Mouse (Mus musculus) hindbrain, postnatal 0 days (tissue): ENCODE results near the gene Anapc15. TPM values are rescaled to one million over a fixed set of nuclear protein-coding genes. Genes with fewer than 3 reads are reported as not detected.

Experiments used
- ATAC-seq: fragments of 200-750 bp; cut with Nextera tagmentation; 2 replicates; pipeline ENCODE4 v1.8.0; 2017; ENCODE audit warnings: mild to moderate bottlenecking, moderate TSS enrichment, moderate library complexity
- DNase-seq: peaks from one replicate; pipeline ENCODE4 v3.0.0-alpha.2; 2015; ENCODE audit warnings: low spot score
- H3K27ac ChIP-seq: fragments of 300-500 bp; sonication (generic); 2 replicates; pipeline ENCODE4 v1.5.1; 2014; ENCODE audit warnings: mild to moderate bottlenecking
- H3K27me3 ChIP-seq: fragments of 300-500 bp; sonication (generic); 2 replicates; pipeline ENCODE4 v1.6.1; 2014; ENCODE audit warnings: low read length, mixed read lengths; ENCODE audit not compliant: insufficient read depth
- H3K36me3 ChIP-seq: fragments of 300-500 bp; sonication (generic); 2 replicates; pipeline ENCODE4 v1.6.1; 2014; ENCODE audit warnings: low read length, mixed read lengths; ENCODE audit not compliant: insufficient read depth
- H3K4me1 ChIP-seq: fragments of 300-500 bp; sonication (generic); 2 replicates; pipeline ENCODE4 v1.6.1; 2014; ENCODE audit warnings: antibody characterized with exemption, low read length, mixed read lengths; ENCODE audit not compliant: insufficient read depth
- H3K4me2 ChIP-seq: fragments of 300-500 bp; sonication (generic); 2 replicates; pipeline ENCODE4 v1.6.1; 2014; ENCODE audit warnings: low read depth, mild to moderate bottlenecking, low read length, moderate library complexity, mixed read lengths
- H3K4me3 ChIP-seq: fragments of 300-500 bp; sonication (generic); 2 replicates; pipeline ENCODE4 v1.5.1; 2014; ENCODE audit warnings: low read length
- H3K9ac ChIP-seq: fragments of 300-500 bp; sonication (generic); replicated peaks from 2 replicates; pipeline ENCODE4 v1.6.1; 2014; ENCODE audit warnings: mild to moderate bottlenecking, low read length, moderate library complexity, mixed read lengths
- H3K9me3 ChIP-seq: fragments of 300-500 bp; sonication (generic); 2 replicates; pipeline ENCODE4 v1.6.1; 2016; ENCODE audit warnings: low read length, mixed read lengths
- CTCF ChIP-seq: IDR thresholded peaks from 2 replicates; pipeline ENCODE4 v1.5.1; 2016; ENCODE audit warnings: antibody characterized with exemption, control low read depth, low read depth
- WGBS: fragments of 180-500 bp; shearing (Covaris S2); extraction: QIAGEN DNeasy Blood & Tissue Kit; methylation state at CpG from one replicate; pipeline ENCODE4 v1.1.7; 2014; 5-methylcytosine and 5-hydroxymethylcytosine counted together
- polyA plus RNA-seq: library from polyadenylated mRNA; unstranded; fragments of >200 nt; fragmentation: Nextera tagmentation; extraction: Ambion mirVana; gene quantifications from 2 replicates; pipeline ENCODE4 v1.2.1, GENCODE M21; 2015
- total RNA-seq: library from RNA; depleted of rRNA; stranded (reverse); fragments of >200 nt; gene quantifications from 2 replicates; pipeline ENCODE4 v1.2.3, GENCODE M21; 2014

Anapc15 gene
- total and polyA plus RNA-seq, 2 experiments from 2014 or later, result 49.3 to 67.3 TPM

DNA sequence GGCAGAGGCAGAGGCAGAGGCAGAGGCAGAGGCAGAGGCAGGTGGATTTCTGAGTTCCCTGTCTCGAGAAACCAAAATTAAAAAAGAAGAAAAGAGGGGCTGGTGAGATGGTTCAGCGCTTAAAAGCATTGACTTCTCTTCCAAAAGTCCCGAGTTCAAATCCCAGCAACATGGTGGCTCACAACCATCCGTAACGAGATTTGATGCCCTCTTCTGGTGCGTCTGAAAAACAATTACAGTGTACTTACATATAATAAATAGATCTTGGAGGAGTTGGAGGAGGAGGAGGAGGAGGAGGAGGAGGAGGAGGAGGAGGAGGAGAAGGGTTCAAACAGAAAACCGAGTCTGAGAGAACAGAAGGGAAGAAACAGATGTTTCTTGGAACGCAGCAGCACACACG, 32.2 kb downstream of the Anapc15 start:
- H3K9ac ChIP-seq, result peak overlapping the region; percentile 57
- H3K27ac ChIP-seq, result peak overlapping the region; percentile 92
- ATAC-seq (no peak; the same call in 1 of the 2 replicates), DNase-seq (no peak)
- no peaks in the 10 kb centered on the region for H3K36me3 ChIP-seq
- no peaks in the 10 kb centered on the region for H3K4me1 ChIP-seq
- H3K27me3 ChIP-seq, result no peaks in the 10 kb centered on the region
- H3K4me2 ChIP-seq, result peak overlapping the region; percentile 39
- no peaks in the 10 kb centered on the region for H3K9me3 ChIP-seq
- 32% methylated on average over 9 of the region's 9 CpGs for WGBS
- peak overlapping the region; percentile 56 for H3K4me3 ChIP-seq
- peak; percentile 47; the same call in 1 of the 2 replicates for TF ChIP-seq CTCF

DNA sequence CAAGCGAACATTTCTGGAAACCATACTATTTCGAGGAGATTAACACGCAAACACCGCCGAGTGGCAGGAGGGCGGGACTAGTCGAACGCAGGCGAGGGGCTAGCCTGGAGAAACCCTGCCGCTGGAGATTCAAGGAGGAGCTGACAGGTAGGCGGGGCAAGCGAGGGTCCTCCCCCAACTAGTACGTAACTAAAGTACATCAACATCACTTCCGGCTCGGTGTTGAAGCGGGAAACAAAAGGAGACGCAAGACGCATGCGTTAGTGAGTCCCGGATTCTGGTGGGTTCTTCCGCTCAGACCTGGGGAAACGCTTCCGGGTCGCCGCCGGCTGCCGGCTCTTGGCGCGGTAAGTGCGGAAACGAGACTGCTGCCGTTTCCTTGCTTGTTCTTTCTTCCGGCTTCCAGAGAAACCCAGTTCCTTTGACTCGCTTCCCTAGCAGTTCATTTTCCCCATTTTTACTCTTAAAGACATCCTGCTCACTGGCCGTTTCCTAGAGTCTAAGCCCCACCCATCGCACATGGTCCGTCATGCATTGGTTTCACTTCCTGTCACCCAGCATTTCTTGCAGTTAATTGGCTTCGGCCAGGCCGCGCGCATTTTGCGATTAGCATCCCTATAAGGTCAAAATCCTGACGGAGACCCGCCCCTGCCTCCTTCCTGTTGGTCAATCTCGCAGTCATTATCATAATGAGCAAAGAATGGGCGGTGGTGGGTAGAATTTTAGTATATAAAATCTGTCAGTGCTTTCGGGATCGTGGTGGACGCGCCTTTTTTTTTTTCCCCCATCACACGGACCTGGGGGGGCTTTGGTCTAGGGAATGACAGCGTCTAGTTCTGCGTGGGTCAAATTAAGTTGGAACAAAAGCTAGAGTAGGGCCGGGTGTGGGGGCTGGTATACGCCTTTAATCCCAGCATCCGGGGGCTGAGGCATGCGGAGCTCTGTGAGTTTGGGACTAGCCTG, 32.9 kb downstream of the Anapc15 start:
- Histone ChIP-seq H3K4me3 (peak overlapping the region; percentile 56), H3K9me3 (no peaks in the 10 kb centered on the region), H3K4me2 (peak overlapping the region; percentile 61), H3K4me1 (no peaks in the 10 kb centered on the region), H3K36me3 (no peaks in the 10 kb centered on the region), H3K27me3 (no peaks in the 10 kb centered on the region), H3K27ac (peak overlapping the region; percentile 92), H3K9ac (peak overlapping the region; percentile 57)
- under 1% methylated on average over 57 of the region's 57 CpGs for WGBS
- ATAC-seq (peak; percentile 98), DNase-seq (peak; percentile 99)
- TF ChIP-seq CTCF, result no peak

DNA sequence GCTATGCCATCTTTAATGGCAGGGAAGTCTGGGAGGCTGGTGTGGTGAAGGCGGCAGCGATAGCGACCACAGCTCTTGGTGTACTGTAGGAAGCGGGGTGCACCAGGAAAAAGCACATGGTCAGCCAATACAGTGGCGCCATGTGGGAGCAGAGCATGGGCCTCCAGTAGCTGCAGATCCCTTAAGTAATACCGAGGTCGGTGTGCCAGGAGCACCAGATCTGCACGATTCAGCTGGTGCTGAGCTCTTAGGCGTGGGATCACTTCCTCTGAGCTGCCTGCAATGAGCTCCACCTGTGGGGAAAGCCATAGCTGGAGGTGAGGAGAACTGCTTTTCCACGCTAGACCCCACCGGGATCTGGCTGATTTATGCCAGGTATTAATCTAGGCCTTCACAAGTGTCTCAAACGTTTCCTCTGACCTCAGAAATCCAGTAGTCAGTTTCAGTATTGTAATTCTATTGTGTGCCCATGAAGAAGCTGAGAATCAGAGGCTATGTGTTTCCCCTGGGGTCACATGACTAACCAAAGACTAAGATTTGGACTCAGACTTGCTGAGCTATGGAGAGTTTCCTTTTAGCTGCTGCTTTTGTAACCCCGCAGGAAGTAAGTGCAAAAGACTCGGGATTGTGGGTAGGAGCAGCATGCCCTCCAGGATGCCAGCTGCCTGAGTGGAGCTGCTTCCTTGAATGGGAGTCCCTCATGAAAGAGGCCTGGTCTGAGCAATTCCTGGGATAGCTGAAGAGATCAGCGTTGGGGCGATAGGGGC, 37.0 kb downstream of the Anapc15 start:
- Histone ChIP-seq H3K27me3 (no peaks in the 10 kb centered on the region), H3K9me3 (no peaks in the 10 kb centered on the region), H3K4me2 (no peak overlapping the region), H3K4me3 (no peak overlapping the region), H3K4me1 (no peaks in the 10 kb centered on the region; the same call in 1 of the 2 replicates), H3K27ac (no peak overlapping the region), H3K9ac (no peak overlapping the region), H3K36me3 (no peaks in the 10 kb centered on the region)
- TF ChIP-seq CTCF, result no peak
- WGBS, result 93% methylated on average over 16 of the region's 16 CpGs
- ATAC-seq, result no peak
- no peak for DNase-seq

DNA sequence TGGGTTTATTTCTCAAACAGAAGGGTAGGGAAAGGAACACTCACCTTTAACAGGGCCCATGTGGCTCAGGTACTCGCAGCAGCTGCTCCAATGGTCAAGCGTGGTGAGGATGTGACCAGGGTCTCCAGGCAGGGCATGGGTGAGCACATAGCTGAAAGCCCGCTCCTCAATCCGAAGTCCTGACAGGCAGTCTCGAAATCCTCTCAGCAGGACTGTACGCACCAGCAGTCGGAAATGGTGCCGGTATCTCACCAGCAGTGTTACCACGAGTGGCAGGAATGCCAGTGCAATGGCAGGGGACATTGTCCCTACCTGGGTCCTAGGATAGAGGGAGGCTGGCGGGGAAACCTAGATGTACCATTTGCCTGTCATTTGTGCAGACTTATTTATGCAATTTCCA, 38.5 kb downstream of the Anapc15 start:
- Histone ChIP-seq H3K27me3 (no peaks in the 10 kb centered on the region), H3K4me3 (no peak overlapping the region), H3K36me3 (no peaks in the 10 kb centered on the region), H3K4me2 (no peak overlapping the region), H3K27ac (no peak overlapping the region), H3K9ac (no peak overlapping the region), H3K9me3 (no peaks in the 10 kb centered on the region), H3K4me1 (no peaks in the 10 kb centered on the region; the same call in 1 of the 2 replicates)
- DNase-seq, result no peak
- 92% methylated on average over 10 of the region's 10 CpGs for WGBS
- no peak for ATAC-seq
- TF ChIP-seq CTCF, result no peak

DNA sequence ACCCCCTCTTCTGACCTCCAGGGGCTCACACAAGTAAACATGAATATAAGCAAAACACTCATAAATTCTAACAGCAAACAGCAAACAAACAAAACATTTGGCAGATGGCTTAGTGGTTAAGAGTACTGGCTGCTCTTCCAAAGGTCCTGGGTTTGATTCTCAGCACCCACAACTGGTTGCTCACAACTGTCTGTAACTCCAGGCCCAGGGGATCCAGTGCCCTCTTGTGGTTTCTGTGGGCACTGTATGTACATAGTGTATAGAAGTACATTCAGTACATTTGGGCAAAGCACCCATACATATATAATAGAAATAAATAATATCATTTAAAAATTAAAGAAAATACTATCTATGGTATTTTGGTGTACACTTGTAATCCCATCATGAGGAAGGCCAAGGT, 39.3 kb downstream of the Anapc15 start:
- Histone ChIP-seq H3K4me2 (no peak overlapping the region), H3K27ac (no peak overlapping the region), H3K9ac (no peak overlapping the region), H3K9me3 (no peaks in the 10 kb centered on the region), H3K36me3 (no peaks in the 10 kb centered on the region), H3K4me3 (no peak overlapping the region), H3K27me3 (no peaks in the 10 kb centered on the region), H3K4me1 (no peaks in the 10 kb centered on the region; the same call in 1 of the 2 replicates)
- TF ChIP-seq CTCF, result 0 out of 2 replicates have a peak, but pooled peaks have one; percentile 10
- DNase-seq (no peak), ATAC-seq (no peak)

DNA sequence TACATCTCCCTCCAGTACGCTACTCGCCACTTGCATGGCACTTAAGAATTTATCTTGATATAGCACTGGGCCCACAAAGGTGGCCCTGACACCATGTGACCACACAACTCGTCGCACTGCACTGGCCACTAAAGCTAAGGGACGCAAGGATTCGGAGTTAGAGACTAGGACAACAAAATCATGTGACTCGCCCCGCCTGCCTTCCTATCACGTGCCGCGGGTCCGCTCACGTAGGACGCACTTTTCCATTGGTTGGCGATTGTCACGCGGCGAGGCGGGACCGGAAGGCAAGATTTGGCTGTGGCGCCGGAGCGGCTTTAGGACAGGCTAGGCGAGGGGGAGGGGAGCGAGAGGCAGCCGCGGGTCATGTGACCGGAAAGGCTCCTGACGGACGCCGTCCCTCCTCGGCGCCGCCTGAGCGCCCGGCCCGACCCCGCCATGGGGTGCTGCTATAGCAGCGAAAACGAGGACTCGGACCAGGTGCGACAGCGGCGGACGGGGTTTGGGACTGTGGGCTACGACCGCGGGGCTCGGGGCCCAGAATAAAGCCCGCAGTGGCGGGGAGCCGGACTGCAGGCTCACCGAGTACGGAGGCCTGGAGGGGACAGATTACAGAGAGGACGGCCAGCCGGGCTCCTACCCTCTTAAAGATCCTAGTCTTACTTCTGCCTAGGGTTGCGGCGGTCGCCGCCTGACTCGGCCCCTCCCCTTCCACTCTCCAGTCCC, 42.2 kb downstream of the Anapc15 start, which contains the start of gene Lamtor1:
Lamtor1 (plus strand) TSS at position 344 of the 726 bp plus-strand sequence.
- H3K4me2 ChIP-seq, result peak within 1 kb of the TSS; percentile 66
- H3K36me3 ChIP-seq, result peaks cover 10% of the 10 kb centered on the region
- DNase-seq, result peak; percentile 100
- WGBS, result under 1% methylated on average over 59 of the region's 61 CpGs
- peak within 1 kb of the TSS; percentile 76 for H3K9ac ChIP-seq
- peak within 1 kb of the TSS; percentile 78 for H3K4me3 ChIP-seq
- no peaks in the 10 kb centered on the region; the same call in 1 of the 2 replicates for H3K4me1 ChIP-seq
- no peaks in the 10 kb centered on the region for H3K27me3 ChIP-seq
- peak; percentile 99 for ATAC-seq
- H3K9me3 ChIP-seq, result no peaks in the 10 kb centered on the region
- peak; percentile 21; the same call in 1 of the 2 replicates for TF ChIP-seq CTCF
- peak within 1 kb of the TSS; percentile 93 for H3K27ac ChIP-seq
